Mouse (Mus musculus): ENCODE measurements around the gene Gm3415.
"Not testable (repeated sequence)": the region's sequence is repeated elsewhere in the genome, so short reads cannot be mapped to it uniquely, and the experiment has no call there.

The Gm3415 gene

GRCm38 (mm10) chr5:146599216-146599615 lies 43.3 kb downstream of the Gm3415 start:
- in situ Hi-C loops (cut with MboI): not testable (repeated sequence)

DNA sequence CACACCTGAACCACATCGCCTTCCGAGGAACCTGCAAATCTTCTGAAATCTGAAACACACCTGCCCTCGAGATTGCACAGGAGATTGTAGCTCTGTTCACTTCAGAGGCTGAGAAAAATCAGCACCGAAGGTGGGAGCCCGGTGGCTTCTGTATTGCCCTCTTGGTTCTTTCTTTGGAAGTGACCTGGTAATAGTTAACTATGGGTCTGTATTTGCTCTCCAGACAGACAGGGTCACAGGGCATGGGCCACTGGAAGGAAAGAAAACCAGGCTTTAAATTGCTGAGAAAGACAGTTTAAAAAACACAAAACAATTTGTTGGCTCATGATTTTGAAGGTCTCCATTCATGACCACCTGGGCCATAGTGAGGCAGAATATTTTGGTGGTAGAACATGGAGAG lies 44.0 kb downstream of the Gm3415 start:
- in situ Hi-C loops (cut with MboI): no loop called here

DNA sequence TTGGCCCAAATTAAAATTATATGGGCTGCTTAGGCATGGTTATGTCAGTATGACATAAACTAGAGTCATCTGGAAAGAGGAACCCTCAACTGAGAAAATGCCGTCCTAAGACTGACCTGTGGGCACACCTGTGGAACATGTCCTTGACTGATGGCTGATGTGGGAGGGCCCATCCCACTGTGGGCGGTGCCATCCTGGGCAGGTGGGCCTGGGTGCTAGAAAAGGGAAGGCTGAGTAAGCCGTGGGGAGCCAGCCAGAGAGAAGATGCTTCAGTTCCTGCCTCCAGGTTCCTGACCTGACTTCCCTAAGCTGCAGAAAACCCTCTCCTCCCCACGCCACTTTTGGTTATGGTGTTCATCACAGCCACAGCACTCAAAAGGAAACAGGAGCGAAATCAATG lies 50.3 kb downstream of the Gm3415 start:
- in situ Hi-C loops (cut with MboI): no loop called here

- in situ Hi-C loops (cut with MboI): no loop called here
Observed at GRCm38 (mm10) chr5:146606895-146607294, 51.0 kb downstream of the Gm3415 start.

- in situ Hi-C loops (cut with MboI): no loop called here
Observed at GRCm38 (mm10) chr5:146607816-146608215, 51.9 kb downstream of the Gm3415 start.

Data from mature B cell (primary cell).